Mouse (Mus musculus): Measurements from ENCODE around the gene Fgf11. TPM values are rescaled to one million over a fixed set of nuclear protein-coding genes. Genes with fewer than 3 reads are reported as not detected.

Fgf11 gene
- polyA plus RNA-seq, 1 experiment from 2014 or later: 2.9 TPM

DNA sequence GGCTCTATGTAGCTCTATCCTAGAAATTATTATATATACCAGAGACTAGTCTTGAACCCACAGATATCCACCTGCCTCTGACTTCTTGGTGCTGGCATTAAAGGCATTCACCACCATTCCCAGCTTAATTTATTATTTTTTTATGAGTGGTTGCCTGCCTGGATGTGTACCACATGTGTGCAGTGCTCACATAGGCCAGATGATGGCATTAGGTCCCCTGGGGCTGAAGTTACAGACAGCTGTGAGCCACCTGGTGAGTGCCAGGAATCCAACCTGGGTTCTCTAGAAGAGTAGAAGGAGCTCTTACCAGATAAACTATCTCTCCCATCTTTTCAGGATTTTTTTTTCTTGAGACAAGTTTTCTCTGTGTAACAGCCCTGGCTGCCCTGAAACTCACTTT, 8.6 kb upstream of the Fgf11 start:
- Histone ChIP-seq H3K4me1 (no peaks in the 10 kb centered on the region), H3K27me3 (peaks cover 29% of the 10 kb centered on the region), H3K27ac (no peak overlapping the region), H3K9me3 (no peaks in the 10 kb centered on the region), H3K36me3 (no peaks in the 10 kb centered on the region), H3K4me3 (no peak overlapping the region), H3K9ac (no peak overlapping the region), H3K4me2 (replicated peaks) (no peak overlapping the region)
- no peak for ATAC-seq (ENCODE audit: low FRiP score, low read depth)

DNA sequence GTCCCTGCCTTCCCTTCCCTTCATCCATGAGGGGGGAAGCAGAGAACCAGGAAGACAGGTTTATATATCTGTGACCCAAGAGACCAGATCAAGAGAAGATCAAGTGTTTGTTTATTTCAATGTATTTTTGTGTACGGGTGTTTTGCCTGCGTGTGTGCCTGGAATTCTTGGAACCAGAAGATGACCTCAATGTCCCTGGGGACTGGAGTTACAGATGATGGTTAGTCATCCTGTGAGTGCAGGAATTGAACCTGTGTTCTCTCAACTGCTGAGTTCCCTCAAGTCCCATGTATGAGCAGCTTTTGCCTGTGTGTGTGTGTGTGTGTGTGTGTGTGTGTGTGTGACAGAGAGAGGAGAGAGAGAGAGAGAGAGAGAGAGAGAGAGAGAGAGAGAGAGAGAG, 6.0 kb upstream of the Fgf11 start:
- H3K36me3 ChIP-seq: no peaks in the 10 kb centered on the region
- H3K27me3 ChIP-seq: peaks cover 55% of the 10 kb centered on the region
- H3K4me3 ChIP-seq: no peak overlapping the region
- no peak overlapping the region for H3K4me2 ChIP-seq (replicated peaks)
- H3K9ac ChIP-seq: no peak overlapping the region
- 78% methylated on average over 2 of the region's 2 CpGs for WGBS
- H3K9me3 ChIP-seq: no peaks in the 10 kb centered on the region
- ATAC-seq (ENCODE audit: low FRiP score, low read depth): no peak
- H3K27ac ChIP-seq: no peak overlapping the region
- H3K4me1 ChIP-seq: peaks cover 25% of the 10 kb centered on the region

DNA sequence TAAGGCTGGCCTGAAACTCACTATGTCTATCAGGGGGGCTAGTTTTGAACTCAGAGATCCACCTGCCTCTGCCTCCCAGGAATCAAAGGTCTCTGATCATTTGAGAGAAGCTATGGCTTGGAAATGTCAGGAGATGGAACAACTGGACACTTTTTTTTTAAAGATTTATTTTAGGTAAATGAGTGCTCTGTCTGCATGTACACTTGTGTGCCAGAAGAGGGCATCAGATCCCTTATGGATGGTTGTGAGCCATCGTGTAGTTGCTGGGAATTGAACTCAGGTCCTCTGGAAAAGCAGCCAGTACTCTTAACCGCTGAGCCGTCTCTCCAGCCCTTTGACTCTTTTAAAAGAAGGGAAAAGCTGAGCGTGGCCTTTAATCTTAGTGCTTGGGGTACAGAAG, 4.7 kb upstream of the Fgf11 start:
- Histone ChIP-seq H3K4me1 (peaks cover 38% of the 10 kb centered on the region), H3K27ac (no peak overlapping the region), H3K4me2 (replicated peaks) (no peak overlapping the region), H3K27me3 (peaks cover 68% of the 10 kb centered on the region), H3K36me3 (no peaks in the 10 kb centered on the region), H3K9me3 (no peaks in the 10 kb centered on the region), H3K4me3 (no peak overlapping the region), H3K9ac (no peak overlapping the region)
- 77% methylated on average over 4 of the region's 4 CpGs for WGBS
- ATAC-seq (ENCODE audit: low FRiP score, low read depth): no peak

DNA sequence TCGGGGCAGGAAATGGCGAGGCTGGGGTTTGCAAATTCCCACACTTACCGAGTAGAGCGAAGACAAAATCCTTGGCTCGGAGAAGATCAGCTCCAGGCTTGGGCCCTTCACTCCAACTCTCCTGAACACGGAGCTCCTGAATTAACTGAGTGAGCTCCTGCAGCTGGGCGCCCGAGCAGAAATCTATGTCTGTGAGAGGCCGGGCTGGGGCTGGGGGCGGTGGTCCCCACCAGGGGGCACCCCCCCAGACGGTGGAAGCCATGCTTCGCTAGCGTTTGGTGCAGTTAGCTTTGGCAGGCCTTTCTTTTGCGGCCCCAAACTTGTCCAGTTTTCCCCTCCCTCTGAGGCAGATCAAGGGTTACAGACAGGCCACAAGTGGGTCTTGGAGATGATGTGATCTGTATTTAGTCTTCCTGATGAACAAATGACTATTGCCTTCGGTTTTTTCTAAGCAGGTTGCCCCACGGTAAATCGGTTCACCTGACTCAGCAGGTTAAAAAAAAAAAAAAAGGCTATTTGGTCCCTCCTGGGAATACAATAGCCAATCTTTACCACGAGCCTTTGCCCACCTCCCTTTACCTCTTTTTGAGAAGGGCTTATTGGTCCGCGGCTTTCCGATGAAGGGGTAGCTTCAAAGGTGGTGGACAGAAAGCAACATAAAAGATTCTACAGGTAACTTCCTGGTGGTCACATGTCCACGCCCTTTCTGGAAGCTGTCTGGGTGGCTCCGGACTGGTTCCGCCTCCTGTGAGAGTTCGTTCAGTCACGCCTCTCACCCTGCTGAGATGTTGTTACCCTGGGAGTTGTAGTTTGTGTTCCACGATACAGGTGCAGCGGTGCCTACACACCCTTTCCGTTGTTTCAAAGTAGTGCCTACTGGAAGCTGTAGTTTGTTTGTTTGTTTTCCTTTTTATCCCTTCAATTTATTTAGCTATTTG, 3.6 kb upstream of the Fgf11 start, which contains the start of gene Tmem102:
Tmem102 (minus strand) TSS at position 653 of the 938 bp plus-strand sequence.
- peaks cover 73% of the 10 kb centered on the region for H3K27me3 ChIP-seq
- H3K9ac ChIP-seq: peak within 1 kb of the TSS; percentile 39; the same call in 1 of the 2 replicates
- 6% methylated on average over 29 of the region's 29 CpGs for WGBS

DNA sequence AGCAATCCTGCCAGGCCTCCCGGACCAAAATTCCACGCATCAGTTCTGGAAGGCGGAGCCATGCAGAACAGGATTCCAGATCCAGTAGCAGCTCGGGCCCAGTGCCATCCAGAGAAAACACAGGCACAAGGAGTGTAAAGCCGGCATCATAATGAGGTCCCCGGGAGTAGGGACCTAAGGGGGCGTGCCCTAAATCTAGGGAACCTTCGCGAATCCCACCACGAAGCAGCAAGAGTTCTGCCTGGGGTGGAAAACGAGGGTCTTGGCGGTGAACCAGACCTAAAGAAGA, 2.9 kb upstream of the Fgf11 start:
- no peaks in the 10 kb centered on the region for H3K36me3 ChIP-seq
- H3K9me3 ChIP-seq: no peaks in the 10 kb centered on the region
- 6% methylated on average over 12 of the region's 12 CpGs for WGBS
- peaks cover 55% of the 10 kb centered on the region for H3K4me1 ChIP-seq
- H3K27me3 ChIP-seq: peaks cover 80% of the 10 kb centered on the region
- peak overlapping the region; percentile 39; the same call in 1 of the 2 replicates for H3K9ac ChIP-seq
- no peak overlapping the region for H3K27ac ChIP-seq
- ATAC-seq (ENCODE audit: low FRiP score, low read depth): no peak
- peak overlapping the region; percentile 57 for H3K4me3 ChIP-seq
- peak overlapping the region; percentile 92 for H3K4me2 ChIP-seq (replicated peaks)

More for the DNA sequence above, 3.6 kb upstream of the Fgf11 start, which contains the start of gene Tmem102:
- no peak for ATAC-seq (ENCODE audit: low FRiP score, low read depth)
- no peak within 1 kb of the TSS for H3K27ac ChIP-seq
- peaks cover 49% of the 10 kb centered on the region for H3K4me1 ChIP-seq
- H3K36me3 ChIP-seq: no peaks in the 10 kb centered on the region
- no peaks in the 10 kb centered on the region for H3K9me3 ChIP-seq
- peak within 1 kb of the TSS; percentile 92 for H3K4me2 ChIP-seq (replicated peaks)
- H3K4me3 ChIP-seq: peak within 1 kb of the TSS; percentile 57

DNA sequence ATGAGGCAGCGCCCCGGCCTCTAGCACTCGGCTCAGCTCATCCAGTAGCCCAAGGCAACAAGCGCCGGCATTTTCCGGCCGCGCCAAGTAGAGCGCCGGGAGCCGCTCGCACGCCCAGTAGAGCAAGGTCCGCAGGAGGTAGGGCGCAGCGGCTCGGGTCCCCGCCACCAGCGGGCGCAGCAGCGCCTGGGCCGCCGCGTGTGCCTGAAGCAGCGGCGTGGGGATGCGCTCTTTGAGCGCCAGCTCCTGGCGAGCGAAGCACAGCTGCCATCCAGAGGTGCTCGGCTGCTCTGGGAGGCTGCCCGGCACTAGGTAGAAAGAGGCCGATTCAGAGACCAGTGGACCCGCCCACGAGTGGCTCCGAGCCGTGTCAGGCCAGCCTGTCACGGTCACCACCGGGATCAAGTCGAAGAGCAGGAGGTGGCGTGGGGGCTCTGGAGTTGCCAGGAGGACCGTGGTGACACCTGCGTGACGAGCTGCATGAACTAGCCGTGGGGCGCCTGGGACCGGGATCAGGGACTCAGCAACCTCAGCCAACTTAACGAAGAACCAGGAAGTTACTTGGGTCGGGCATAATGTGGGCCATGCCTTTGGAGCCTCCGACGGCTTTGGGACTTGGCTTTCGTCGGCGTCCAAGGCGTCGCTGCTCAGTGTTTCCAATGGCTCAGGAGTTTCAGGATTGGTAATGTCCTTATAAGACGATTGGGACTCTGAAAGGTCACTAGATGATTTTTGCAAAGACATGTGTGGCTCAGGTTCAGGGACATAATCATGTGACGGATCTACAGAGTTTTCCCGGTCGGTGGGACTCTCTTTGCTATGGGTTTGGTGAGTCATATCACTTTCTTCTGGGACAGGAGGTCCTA, 2.4 kb upstream of the Fgf11 start:
- Histone ChIP-seq H3K4me2 (replicated peaks) (peak overlapping the region; percentile 92), H3K36me3 (no peaks in the 10 kb centered on the region), H3K4me1 (peaks cover 61% of the 10 kb centered on the region), H3K27me3 (peaks cover 86% of the 10 kb centered on the region), H3K4me3 (peak overlapping the region; percentile 57), H3K9ac (peak overlapping the region; percentile 79), H3K27ac (0 out of 2 replicates have a peak overlapping the region, but pooled peaks have one; percentile 3), H3K9me3 (no peaks in the 10 kb centered on the region)
- 2% methylated on average over 60 of the region's 60 CpGs for WGBS
- ATAC-seq (ENCODE audit: low FRiP score, low read depth): peak; percentile 26; the same call in 1 of the 2 replicates

DNA sequence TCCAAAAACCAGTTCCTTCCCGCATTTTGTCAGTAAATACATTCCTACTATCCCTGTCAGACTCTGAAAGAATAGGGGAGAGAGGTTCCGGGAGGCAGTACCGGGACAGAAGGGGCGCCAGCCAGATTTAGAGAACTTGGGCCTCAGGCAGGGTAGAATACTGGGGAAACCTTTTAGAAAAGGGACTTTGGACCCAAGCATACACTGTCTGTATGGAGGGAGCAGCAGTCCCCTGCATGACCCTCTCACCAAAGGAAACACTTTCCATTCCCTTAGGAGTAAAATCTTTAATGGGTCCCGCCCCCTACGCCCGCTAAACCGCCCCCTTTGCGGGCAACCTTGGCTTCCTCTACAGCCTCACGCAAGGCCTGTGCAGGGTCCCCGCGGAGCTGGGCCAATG, 1.7 kb upstream of the Fgf11 start:
- H3K27me3 ChIP-seq: peaks cover 93% of the 10 kb centered on the region
- peak overlapping the region; percentile 92 for H3K4me2 ChIP-seq (replicated peaks)
- no peak for ATAC-seq (ENCODE audit: low FRiP score, low read depth)
- H3K9me3 ChIP-seq: no peaks in the 10 kb centered on the region
- peak overlapping the region; percentile 79 for H3K9ac ChIP-seq
- H3K4me1 ChIP-seq: peaks cover 63% of the 10 kb centered on the region
- 1% methylated on average over 12 of the region's 12 CpGs for WGBS
- no peaks in the 10 kb centered on the region for H3K36me3 ChIP-seq
- 0 out of 2 replicates have a peak overlapping the region, but pooled peaks have one; percentile 3 for H3K27ac ChIP-seq
- H3K4me3 ChIP-seq: peak overlapping the region; percentile 57

DNA sequence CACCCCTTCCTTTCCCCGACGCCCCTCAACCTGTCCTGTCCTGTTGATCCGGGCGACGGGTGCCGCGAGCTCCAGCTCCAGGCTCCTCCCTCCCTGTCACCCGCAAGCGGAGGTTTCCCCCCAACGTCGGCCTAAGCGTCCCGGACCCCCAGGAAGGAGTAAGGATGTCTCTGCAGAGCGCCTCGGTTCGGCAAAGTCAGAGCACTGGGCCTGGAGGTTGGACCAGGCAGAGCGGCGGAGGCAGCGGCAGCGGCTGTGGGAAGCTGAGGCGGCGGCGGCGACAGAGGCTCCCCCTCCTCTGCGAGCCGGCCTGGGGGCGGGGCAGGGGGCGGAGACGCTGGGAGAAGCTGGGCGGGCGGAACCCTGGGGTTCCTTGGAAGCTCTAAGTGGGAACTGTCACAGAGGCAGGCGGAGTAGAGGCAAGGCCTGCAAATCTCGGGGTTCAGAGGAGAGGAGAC, 1.0 kb upstream of the Fgf11 start:
- ATAC-seq (ENCODE audit: low FRiP score, low read depth): 0 out of 2 replicates have a peak, but pooled peaks have one; percentile 33
- peak overlapping the region; percentile 79 for H3K9ac ChIP-seq
- WGBS: under 1% methylated on average over 32 of the region's 33 CpGs
- H3K4me1 ChIP-seq: peaks cover 63% of the 10 kb centered on the region
- peaks cover 94% of the 10 kb centered on the region for H3K27me3 ChIP-seq
- H3K9me3 ChIP-seq: no peaks in the 10 kb centered on the region
- peak overlapping the region; percentile 57 for H3K4me3 ChIP-seq
- 0 out of 2 replicates have a peak overlapping the region, but pooled peaks have one; percentile 17 for H3K27ac ChIP-seq
- no peaks in the 10 kb centered on the region for H3K36me3 ChIP-seq
- peak overlapping the region; percentile 92 for H3K4me2 ChIP-seq (replicated peaks)

DNA sequence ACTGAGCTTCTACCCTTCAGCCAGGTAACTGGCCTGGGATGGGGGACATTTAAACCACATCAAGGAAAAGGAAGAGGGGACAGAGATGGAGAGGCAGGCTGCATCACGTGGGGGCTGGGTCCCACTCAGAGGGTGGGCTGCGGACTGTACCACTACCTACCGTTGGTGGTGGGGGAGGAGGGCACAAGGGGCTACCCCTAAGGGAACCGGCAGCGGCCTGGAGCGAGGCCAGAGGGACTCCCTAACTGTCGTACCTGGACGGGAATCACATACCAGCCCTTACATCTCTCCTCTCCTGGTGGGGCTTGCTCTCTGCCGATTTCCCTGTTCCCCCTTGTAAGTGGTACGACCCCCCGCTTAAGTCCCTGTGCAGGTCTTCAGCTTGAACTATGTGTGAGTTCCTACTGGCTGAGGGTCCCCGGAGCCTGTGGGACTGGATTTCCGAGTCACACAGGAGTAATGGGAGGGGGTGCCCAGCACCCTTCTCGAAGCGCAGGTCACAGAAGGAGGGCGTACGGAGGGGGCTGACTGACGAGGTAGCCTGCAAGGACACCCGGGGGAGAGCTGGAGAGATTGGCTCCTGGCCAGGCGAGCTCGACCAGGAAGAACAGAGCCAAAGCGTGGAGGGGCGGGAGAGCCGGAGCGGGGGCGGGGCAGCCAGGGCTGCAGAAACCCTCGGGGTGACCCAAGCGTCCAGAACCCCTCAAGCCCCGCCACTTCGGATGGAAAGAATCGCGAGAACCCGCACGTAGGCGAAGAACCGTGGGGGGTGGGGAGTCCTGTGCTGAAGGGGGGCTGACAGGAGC, 1.1 kb downstream of the Fgf11 start:
- no peaks in the 10 kb centered on the region for H3K36me3 ChIP-seq
- H3K4me2 ChIP-seq (replicated peaks): peak overlapping the region; percentile 92
- peak overlapping the region; percentile 57 for H3K4me3 ChIP-seq
- WGBS: 1% methylated on average over 36 of the region's 36 CpGs
- H3K9ac ChIP-seq: peak overlapping the region; percentile 79
- H3K27me3 ChIP-seq: peaks cover 93% of the 10 kb centered on the region
- peak; percentile 64 for ATAC-seq (ENCODE audit: low FRiP score, low read depth)
- H3K4me1 ChIP-seq: peaks cover 70% of the 10 kb centered on the region
- no peaks in the 10 kb centered on the region for H3K9me3 ChIP-seq
- H3K27ac ChIP-seq: peak overlapping the region; percentile 61; the same call in 1 of the 2 replicates

DNA sequence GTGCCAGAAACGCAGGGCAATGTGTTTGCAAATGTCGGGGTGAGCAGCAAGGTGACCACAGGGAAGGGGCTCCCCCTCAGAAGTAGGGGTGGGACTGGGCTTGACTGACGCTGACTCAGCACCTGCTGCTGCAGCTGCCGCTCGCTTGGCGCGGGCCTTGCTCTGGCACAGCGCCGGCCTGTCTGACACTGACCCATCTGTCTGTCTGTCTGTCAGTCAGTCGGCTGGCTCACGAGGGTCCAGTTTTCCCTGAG, 1.6 kb downstream of the Fgf11 start:
- Histone ChIP-seq H3K4me2 (replicated peaks) (peak overlapping the region; percentile 92), H3K36me3 (no peaks in the 10 kb centered on the region), H3K9ac (peak overlapping the region; percentile 79), H3K27me3 (peaks cover 91% of the 10 kb centered on the region), H3K4me1 (peaks cover 73% of the 10 kb centered on the region), H3K9me3 (no peaks in the 10 kb centered on the region), H3K4me3 (peak overlapping the region; percentile 57), H3K27ac (peak overlapping the region; percentile 61; the same call in 1 of the 2 replicates)
- no peak for ATAC-seq (ENCODE audit: low FRiP score, low read depth)
- under 1% methylated on average over 11 of the region's 11 CpGs for WGBS

DNA sequence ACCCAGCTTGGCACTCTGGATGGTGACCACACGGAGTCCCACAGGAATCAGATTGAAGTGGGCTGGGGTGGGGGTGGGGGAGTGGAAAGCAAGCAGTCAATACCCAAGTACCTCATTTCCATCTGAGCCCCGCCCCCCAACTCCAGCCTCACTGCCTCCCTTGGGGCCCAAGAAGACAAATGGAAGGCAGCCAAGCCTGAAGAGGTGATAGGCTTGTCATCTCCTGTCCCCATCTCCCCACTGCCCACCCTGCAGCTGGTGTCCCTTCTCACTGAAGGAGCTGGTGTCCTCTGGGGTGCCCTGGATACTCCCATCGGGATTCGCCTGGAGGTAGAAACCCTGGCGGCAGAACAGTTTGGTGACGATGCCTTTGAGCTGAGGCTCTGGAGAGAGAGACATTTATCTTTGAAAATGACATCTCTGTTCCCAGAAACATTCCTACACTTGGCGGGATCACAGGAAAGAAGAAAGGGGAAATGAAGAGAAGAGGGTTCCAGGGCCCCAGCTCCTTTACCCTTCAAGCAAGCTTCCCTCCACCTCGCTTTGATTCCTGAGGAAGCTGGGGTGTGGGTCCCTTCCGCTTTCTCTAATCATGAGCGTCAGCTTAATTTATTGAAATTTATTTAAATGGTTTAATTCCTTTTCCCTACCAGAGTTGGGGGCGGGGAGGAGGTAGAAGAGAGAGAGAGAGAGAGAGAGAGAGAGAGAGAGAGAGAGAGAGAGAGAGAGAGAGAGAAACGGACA, 2.1 kb downstream of the Fgf11 start:
- no peak for ATAC-seq (ENCODE audit: low FRiP score, low read depth)
- 28% methylated on average over 12 of the region's 12 CpGs for WGBS
- Histone ChIP-seq H3K4me3 (peak overlapping the region; percentile 57), H3K4me2 (replicated peaks) (peak overlapping the region; percentile 92), H3K9ac (0 out of 2 replicates have a peak overlapping the region, but pooled peaks have one; percentile 25), H3K4me1 (peaks cover 69% of the 10 kb centered on the region), H3K27me3 (peaks cover 91% of the 10 kb centered on the region), H3K27ac (no peak overlapping the region), H3K36me3 (no peaks in the 10 kb centered on the region), H3K9me3 (no peaks in the 10 kb centered on the region)
